Mouse (Mus musculus) liver, adult 2 months (tissue): ENCODE measurements around the gene Rnase10.

Experiments used
- CTCF ChIP-seq: fragments of 200-500 bp; IDR thresholded peaks from 2 replicates; pipeline ENCODE4 v1.5.1; 2011; ENCODE audit warnings: low read depth, low read length, control low read depth
- POLR2A ChIP-seq: fragments of 200-500 bp; IDR thresholded peaks from 2 replicates; pipeline ENCODE4 v1.6.1; 2011; ENCODE audit warnings: low read length, control low read depth; ENCODE audit not compliant: insufficient read depth; ENCODE audit errors: extremely low read depth

GRCm38 (mm10) chr14:50976674-50977073, 30.9 kb upstream of the Rnase10 start:
- TF ChIP-seq CTCF (no peak), POLR2A (no peak)
